Comparison of ENCODE assay signal across 22 mouse cellular contexts in the genomic region with DNA sequence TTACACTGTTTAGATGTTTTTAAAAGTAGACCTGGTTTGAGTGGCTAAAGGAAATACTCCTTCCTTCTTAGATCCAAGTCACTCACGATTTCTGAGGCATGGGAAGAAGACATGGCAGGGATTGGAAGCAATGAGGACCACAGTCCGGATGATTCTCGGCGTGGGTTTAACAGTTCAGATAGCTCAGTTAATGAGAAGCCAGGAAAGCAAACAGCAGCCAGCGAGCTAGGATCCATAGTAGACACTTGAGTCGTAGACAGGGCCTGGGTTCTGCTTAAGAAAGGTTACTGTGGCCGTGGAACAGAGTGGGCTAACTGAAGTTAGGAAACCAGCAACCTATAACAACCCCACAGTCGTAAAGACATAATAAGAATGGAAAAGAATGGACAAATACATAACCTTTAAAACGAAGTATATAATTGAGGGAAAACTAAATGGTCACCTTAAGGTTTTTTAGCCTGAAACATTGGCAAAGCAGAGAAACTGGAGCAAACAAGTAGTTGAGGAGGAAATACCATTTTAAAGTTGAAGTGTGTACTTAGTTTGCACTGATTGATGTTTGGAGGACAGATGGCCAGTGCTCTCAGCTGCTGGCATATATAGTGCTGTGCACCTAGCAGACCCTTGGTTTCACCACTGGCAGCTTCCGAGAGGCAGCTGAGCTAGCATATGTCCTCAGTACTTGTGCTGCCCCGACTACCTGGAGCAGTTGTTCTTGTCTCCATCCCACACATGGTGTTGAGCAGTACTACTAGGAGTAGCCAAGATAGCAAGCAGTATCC.
DNase-seq lines count a peak whose midpoint lies in the region; ATAC-seq and TF ChIP-seq lines count a peak whose summit lies in the region.
"Had no signal": no experiment of that assay in that cellular context is flagged by ENCODE, and none has a peak within 500 bp of the region (broad histone marks: within the 10 kb centered on the region; RNA-seq: fewer than 3 reads in every experiment).

No protein-coding gene starts in this region.

- ATAC-seq in liver, embryonic 11.5 days (replicated peaks; ENCODE audit: low FRiP score) = no peak
- ATAC-seq: activated CD4-positive, CD25-positive, alpha-beta regulatory T cell, adult 4 months; hindbrain, postnatal 0 days; Patski had no signal

- DNase-seq in lung, adult 2 months = peak; percentile 49
- DNase-seq in lung, postnatal 25 days (ENCODE audit: low spot score) = no peak
- peak; percentile 81 for DNase-seq in kidney, adult 9 months
- DNase-seq in liver, embryonic 11.5 days (ENCODE audit: low spot score) = no peak
- DNase-seq in layer of hippocampus, adult 11-12 months (ENCODE audit: low spot score) = no peak
- DNase-seq in adrenal gland, postnatal 10 days = no peak
- DNase-seq: adrenal gland, postnatal 25 days; cerebellum, postnatal 14 days; gastrocnemius, postnatal 25 days; heart, postnatal 36 days; layer of hippocampus, postnatal 36 days; left cerebral cortex, postnatal 4 days; thymus, adult 2 months had no signal

- H3K4me1 ChIP-seq in lung, adult 2 months (ENCODE audit: control insufficient read depth, insufficient read depth, low read length) = peaks cover 12% of the 10 kb centered on the region
- peaks cover 5% of the 10 kb centered on the region for H3K4me1 ChIP-seq in liver, embryonic 11.5 days (replicated peaks; ENCODE audit: control insufficient read depth, insufficient read depth, low read length)
- H3K4me1 ChIP-seq: forebrain, embryonic 12.5 days; heart, embryonic 12.5 days; neural tube, embryonic 12.5 days; stomach, embryonic 15.5 days had no signal

- no peaks in the 10 kb centered on the region for H3K79me2 ChIP-seq in macrophage (ENCODE audit: inconsistent target)

- TF ChIP-seq POLR2A in lung, adult 2 months (IDR thresholded peaks at IDR 0.05; ENCODE audit: borderline replicate concordance, extremely low read depth, low read depth, low read length) = no peak

- no peaks in the 10 kb centered on the region for H3K27me3 ChIP-seq in liver, embryonic 11.5 days (replicated peaks; ENCODE audit: control insufficient read depth, insufficient read depth, low read length)
- H3K27me3 ChIP-seq: forebrain, embryonic 12.5 days; heart, embryonic 12.5 days; neural tube, embryonic 12.5 days; Patski; stomach, embryonic 15.5 days had no signal

- H3K9me3 ChIP-seq in liver, embryonic 11.5 days (ENCODE audit: control insufficient read depth, low read length) = no peaks in the 10 kb centered on the region
- H3K9me3 ChIP-seq: forebrain, embryonic 12.5 days; heart, embryonic 12.5 days; neural tube, embryonic 12.5 days; stomach, embryonic 15.5 days had no signal

- H3K4me2 ChIP-seq in liver, embryonic 11.5 days = no peak overlapping the region
- H3K4me2 ChIP-seq: forebrain, embryonic 12.5 days; heart, embryonic 12.5 days; midbrain, embryonic 11.5 days; neural tube, embryonic 12.5 days; stomach, embryonic 15.5 days had no signal

- WGBS in lung, adult 2 months = 76% methylated on average over 11 of the region's 11 CpGs
- 75% methylated on average over 11 of the region's 11 CpGs for WGBS in liver, embryonic 11.5 days
- 94% methylated on average over 11 of the region's 11 CpGs for WGBS in macrophage (ENCODE audit: missing documents)

- H3K27ac ChIP-seq in liver, embryonic 11.5 days (ENCODE audit: low read depth, low read length) = peak overlapping the region; percentile 15; the same call in 1 of the 2 replicates
- H3K27ac ChIP-seq in macrophage = 0 out of 2 replicates have a peak overlapping the region, but pooled peaks have one; percentile 48
- H3K27ac ChIP-seq: forebrain, embryonic 12.5 days; hindbrain, postnatal 0 days; neural tube, embryonic 12.5 days; stomach, embryonic 15.5 days had no signal

- peaks cover 16% of the 10 kb centered on the region for H3K36me3 ChIP-seq in liver, embryonic 11.5 days (ENCODE audit: control insufficient read depth, insufficient read depth, low read length)
- peaks cover 16% of the 10 kb centered on the region; the same call in 1 of the 2 replicates for H3K36me3 ChIP-seq in macrophage (ENCODE audit: inconsistent target)

- H3K9ac ChIP-seq in liver, embryonic 11.5 days (ENCODE audit: low read depth, low read length) = no peak overlapping the region
- H3K9ac ChIP-seq: forebrain, embryonic 12.5 days; heart, embryonic 12.5 days; neural tube, embryonic 12.5 days; stomach, embryonic 15.5 days had no signal

- no peak overlapping the region for H3K4me3 ChIP-seq in lung, adult 2 months (replicated peaks; ENCODE audit: extremely low read depth, low read depth, low read length)
- H3K4me3 ChIP-seq in liver, embryonic 11.5 days (ENCODE audit: low read depth, low read length) = no peak overlapping the region
- H3K4me3 ChIP-seq in macrophage (ENCODE audit: inconsistent target) = no peak overlapping the region
- H3K4me3 ChIP-seq: forebrain, embryonic 12.5 days; heart, embryonic 12.5 days; neural tube, embryonic 12.5 days; stomach, embryonic 15.5 days had no signal

- TF ChIP-seq CTCF in lung, adult 2 months (IDR thresholded peaks at IDR 0.05; ENCODE audit: insufficient read depth, low read length) = no peak

Comparison
In these comparisons a context has a peak if more than half of its experiments do, and no peak if none do; other contexts are left out.
1. DNase-seq: peak in lung, adult 2 months (single experiment) and kidney, adult 9 months (single experiment); none in lung, postnatal 25 days (single experiment), liver, embryonic 11.5 days (single experiment), layer of hippocampus, adult 11-12 months (single experiment) and adrenal gland, postnatal 10 days (single experiment).